Mouse (Mus musculus) kidney, postnatal 10 days (tissue): ENCODE results near the gene Kif2c.

Source experiments
- DNase-seq: peaks from one replicate; pipeline ENCODE4 v3.0.0; 2021; ENCODE audit warnings: mixed read lengths

Kif2c gene

DNA sequence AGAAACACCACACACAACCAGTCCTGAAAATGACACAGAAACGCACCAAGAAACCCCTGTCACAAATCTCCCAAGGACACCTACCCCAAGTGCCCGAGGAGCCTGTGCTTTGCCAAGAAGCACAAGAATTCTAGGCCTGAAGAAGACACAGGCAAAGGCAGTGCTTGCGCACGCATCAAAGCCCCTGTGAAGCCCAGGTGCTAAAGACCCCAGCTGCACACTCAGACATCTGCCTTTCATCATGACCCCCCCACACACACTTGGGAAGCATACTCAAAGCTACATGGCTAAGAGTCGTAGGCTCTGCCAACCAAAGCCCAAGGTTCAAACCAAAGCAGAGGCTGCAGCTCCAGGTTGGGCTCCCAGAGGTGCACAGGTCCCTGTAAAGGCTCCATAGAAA lies 66.8 kb downstream of the Kif2c start:
- no peak for DNase-seq

DNA sequence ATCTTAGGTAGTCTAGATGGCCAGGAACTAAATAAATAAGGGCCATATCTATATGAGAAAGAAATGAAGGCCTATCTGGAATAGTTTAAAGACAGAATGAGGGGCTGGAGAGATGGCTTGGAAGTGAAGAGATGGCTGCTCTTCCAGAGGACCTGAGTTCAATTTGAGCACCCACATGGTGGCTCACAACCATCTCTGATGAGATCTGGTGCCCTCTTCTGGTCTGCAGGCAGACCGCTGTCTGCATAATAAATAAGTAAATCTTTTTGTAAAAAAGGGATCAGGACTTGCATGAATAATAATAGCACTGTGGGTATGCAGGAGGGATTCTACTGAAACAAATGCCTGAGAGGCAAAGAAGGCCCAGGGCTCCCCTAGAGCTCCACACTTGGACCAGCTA lies 69.2 kb downstream of the Kif2c start:
- DNase-seq = no peak

DNA sequence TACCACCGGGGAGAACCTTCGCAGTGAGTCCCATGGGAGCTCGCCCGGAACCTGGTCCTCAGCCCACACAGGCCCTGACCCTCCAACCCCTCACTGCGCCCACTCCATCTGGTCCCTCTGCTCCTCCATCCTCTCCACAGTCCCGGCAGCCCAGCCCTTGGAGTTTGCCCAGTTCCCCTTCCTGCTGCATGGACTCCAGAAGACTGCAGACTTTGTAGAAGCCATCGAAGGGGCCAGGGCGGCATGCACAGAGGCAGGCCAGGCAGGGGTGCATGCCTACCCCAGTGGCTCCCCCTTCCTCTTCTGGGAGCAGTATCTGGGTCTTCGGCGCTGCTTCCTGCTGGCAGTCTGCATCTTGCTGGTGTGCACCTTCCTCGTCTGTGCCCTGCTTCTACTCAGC lies 71.5 kb downstream of the Kif2c start:
- no peak for DNase-seq

DNA sequence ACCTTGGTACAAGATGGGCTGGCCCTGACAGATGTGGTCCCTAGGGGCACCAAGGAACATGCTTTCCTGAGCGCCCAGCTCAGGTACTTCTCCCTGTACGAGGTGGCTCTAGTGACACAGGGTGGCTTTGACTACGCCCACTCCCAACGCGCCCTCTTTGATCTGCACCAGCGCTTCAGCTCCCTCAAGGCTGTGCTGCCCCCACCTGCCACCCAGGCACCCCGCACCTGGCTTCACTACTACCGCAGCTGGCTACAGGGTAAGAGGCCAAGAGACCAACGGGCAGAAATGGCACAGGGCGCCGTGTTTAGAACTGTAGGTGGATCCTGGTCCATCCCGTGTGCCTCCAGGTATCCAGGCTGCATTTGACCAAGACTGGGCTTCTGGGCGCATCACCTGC lies 72.2 kb downstream of the Kif2c start:
- no peak for DNase-seq
